Mouse (Mus musculus): ENCODE data around the gene Rbm28.

GRCm38 (mm10) chr6:29156326-29156725, 8.5 kb downstream of the Rbm28 start:
- TF ChIP-seq CTCF (conservative IDR thresholded peaks at IDR 0.05 in 1 of 2, IDR thresholded peaks at IDR 0.05 in 1 of 2; ENCODE audit: low read depth in 2 of 2, low read length in 2 of 2) (no peak), MAFK (IDR thresholded peaks at IDR 0.05; ENCODE audit: insufficient replicate concordance, low read length) (no peak), HCFC1 (IDR thresholded peaks at IDR 0.05; ENCODE audit: low read depth, low read length) (no peak), CHD2 (IDR thresholded peaks at IDR 0.05; ENCODE audit: low read length) (no peak), JUND (conservative IDR thresholded peaks at IDR 0.05; ENCODE audit: low read depth, low read length) (no peak), EP300 (IDR thresholded peaks at IDR 0.05; ENCODE audit: low read length) (no peak), UBTF (IDR thresholded peaks at IDR 0.05; ENCODE audit: low read depth, low read length) (no peak), KAT2A (IDR thresholded peaks at IDR 0.05; ENCODE audit: insufficient replicate concordance, low read length) (no peak), USF2 (conservative IDR thresholded peaks at IDR 0.05; ENCODE audit: low read depth, low read length) (no peak), POLR2A (IDR thresholded peaks at IDR 0.05; ENCODE audit: low read depth, low read length) (no peak), BHLHE40 (IDR thresholded peaks at IDR 0.05; ENCODE audit: low read depth, low read length) (no peak)
